Mouse (Mus musculus): ENCODE data around the gene Lama5.

Gene Lama5

GRCm38 (mm10) chr2:180197323-180198037 is 28.2 kb downstream of the Lama5 start:
- no peak for DNase-seq

GRCm38 (mm10) chr2:180196610-180197322 is 28.9 kb downstream of the Lama5 start:
- no peak for DNase-seq

DNA sequence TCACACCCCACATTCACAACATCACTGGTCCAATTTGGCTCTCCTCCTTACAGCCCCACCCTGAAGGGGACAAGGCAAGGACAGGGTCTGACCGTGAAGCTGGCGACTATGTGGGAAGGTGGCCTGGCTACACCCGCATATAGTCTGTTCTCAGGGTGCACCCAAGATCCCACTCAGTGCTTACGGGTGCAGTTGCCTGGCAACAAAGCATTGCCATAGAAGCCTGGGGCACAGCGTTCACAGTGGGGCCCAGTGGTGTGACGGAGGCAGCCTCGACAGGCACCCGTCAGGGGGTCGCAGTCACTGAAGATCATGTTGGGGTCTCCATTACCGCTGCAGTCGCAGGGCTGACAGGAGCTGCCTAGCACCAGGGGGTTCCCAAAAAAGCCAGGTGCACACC is 38.3 kb downstream of the Lama5 start:
- DNase-seq = no peak

GRCm38 (mm10) chr2:180185686-180186085 is 40.0 kb downstream of the Lama5 start:
- no peak for DNase-seq

- DNase-seq = no peak
Observed at GRCm38 (mm10) chr2:180184752-180185109, 40.9 kb downstream of the Lama5 start.

DNA sequence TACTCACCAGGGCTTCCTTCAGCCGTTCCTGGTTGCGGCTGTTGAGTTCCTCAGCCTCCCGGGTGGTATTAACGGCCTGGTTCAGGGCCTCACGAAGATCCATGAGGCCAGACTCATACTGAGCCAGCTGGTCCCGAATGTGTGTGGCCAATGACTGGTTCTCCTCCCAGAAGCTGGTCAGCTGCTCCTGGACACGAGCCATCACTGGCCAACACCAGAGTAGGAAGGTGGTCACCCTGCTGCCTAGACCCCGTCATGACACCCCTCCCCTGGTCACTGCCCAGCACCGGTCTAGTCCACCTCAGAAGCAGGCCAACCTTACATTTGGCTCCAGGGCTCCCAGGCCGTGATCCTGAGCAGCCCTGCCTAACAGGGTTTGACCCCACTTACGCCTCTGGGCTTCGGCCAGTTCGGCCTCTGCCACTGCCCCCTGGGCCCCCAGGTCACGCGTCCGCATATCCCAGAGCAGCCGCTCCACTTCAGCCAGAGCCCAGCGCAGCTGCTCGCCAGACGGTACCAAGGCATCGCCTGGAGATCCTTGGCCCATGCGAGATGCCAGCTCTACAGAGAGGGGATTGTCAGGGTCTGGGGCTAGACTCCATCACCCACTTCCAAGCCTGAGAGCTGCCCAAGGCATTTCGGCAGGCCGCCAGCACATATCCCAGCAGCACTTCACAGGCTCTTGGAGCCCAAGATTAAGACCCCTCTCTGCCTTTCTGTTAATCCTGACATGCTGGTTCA is 41.5 kb downstream of the Lama5 start:
- no peak for DNase-seq

GRCm38 (mm10) chr2:180181542-180181941 is 44.1 kb downstream of the Lama5 start:
- DNase-seq = no peak

DNA sequence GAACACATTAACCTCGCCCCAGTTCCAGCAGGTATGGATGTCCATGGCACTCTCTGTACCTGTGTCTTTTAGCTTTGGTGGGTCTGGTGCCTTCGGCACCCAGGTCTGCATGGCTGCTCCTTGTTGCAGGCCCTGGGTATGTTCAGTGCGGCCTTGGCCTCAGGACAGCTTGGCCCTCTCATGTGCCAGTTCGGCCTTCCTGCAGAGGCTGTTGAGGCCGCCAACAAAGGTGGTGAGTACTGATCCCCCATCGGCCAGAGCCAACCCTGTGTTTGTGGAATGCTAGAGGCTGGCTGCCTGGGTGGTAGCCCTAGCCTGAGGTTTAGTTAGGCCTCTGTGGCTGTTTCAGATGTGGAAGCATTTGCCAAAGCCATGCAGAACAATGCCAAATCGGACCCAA is 49.9 kb downstream of the Lama5 start:
- DNase-seq = no peak

- DNase-seq = no peak
Observed at GRCm38 (mm10) chr2:180174121-180174520, 51.5 kb downstream of the Lama5 start.

DNA sequence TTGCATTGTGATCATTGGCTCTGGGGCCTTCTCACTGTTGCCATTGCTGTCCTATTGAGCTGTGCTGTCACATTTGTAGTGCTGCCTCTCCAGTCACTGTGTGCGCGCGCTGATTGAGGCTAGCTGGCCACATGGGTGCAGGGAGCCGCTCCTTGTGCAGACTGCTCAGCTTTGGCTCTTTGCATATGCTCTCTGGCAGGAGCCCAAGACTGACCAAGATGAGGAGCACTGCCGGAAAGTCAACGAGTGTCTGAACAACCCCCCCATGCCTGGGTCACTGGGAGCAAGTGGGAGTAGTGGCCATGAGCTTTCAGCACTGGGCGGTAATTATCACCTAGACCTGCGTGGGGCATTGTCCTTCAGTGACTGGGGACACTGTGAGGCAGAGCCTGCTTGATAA is 51.9 kb downstream of the Lama5 start:
- DNase-seq = peak; percentile 48 to 67

GRCm38 (mm10) chr2:180173163-180173562 is 52.5 kb downstream of the Lama5 start:
- DNase-seq = no peak

- DNase-seq = no peak
Observed at GRCm38 (mm10) chr2:180172152-180172551, 53.5 kb downstream of the Lama5 start.

DNA sequence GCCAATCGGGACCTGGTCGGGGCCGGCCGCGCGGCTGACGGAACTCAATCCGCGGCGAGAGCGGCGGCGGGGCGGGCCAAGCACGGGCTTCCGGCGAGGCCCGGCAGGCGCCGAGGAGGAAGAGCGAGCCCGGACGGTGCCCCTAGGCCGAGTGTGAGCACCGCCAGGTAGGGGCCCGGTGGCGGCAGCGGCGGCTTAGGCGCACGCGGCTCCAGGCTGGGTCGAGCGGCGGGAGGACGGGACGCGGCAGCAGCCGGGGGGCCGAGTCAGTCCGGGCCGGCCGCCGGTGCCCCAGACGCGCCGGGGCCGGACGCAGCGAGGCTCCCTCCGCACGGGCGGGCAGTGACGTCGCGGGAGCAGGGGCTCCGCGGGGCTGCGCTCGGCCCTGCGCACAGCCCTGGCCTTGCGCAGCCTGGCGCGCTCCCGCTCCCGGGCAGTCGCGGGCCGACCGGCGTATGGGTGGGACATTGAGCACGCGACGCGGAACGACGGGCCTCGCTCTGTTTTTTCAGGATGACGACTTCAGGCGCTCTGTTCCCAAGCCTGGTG is 54.1 kb downstream of the Lama5 start:
- no peak for DNase-seq

GRCm38 (mm10) chr2:180170806-180171521 is 54.7 kb downstream of the Lama5 start, which contains the start of gene Adrm1:
TSS of gene Adrm1 (plus strand) at chr2:180171485.
- DNase-seq = peak; percentile 98 to 99

DNA sequence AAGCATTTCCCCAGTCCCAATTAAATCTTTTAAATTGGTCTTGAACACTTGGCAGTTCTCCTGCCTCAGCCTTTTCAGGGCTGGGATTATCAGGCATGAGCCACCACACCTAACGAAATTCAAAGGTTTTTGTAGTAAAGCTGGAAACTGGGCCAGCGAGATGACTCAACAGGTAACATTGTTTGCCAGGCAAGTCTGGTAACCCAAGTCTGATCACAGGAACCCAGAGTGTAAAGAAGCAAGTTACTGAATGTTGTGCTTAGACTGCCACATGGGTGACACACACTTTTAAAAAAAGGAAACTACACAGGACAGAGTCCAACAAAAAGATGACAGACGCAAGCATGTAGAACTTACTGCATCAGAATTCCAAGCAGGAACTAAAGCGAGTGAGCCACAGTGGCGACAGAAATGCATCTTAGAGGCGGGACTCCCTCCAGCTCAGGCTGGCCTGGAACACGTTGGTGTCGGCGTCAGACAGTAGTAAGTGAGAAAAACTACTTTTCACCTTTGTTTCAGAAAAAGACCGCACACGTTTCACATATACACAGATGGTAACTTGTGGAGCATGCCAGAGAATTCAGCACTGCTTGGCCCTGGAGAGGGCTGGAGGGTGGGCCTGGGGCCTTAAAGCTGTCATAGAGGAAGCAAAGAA is 55.4 kb downstream of the Lama5 start:
- DNase-seq = no peak

- no peak for DNase-seq
Observed at GRCm38 (mm10) chr2:180166869-180167268, 58.8 kb downstream of the Lama5 start.

DNA sequence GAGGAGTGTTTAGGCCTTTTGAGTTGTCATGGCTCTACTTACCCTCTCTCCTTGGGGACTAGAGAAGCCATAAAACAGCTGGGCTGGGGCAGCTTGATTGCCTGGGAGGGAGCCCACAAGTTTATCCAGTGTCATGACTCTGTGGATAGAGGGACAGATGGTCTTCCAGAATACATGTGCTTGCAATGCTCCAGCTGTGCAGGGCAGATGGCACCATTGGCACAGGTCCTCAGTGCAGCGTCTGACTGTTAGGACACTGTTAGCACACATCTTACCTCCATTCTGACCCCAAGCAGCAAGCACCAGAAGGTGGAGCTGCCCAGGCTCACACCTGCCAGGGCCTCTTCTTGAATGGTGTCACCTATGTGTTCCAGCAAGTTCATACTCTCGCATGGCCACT is 59.8 kb downstream of the Lama5 start:
- DNase-seq = no peak

DNA sequence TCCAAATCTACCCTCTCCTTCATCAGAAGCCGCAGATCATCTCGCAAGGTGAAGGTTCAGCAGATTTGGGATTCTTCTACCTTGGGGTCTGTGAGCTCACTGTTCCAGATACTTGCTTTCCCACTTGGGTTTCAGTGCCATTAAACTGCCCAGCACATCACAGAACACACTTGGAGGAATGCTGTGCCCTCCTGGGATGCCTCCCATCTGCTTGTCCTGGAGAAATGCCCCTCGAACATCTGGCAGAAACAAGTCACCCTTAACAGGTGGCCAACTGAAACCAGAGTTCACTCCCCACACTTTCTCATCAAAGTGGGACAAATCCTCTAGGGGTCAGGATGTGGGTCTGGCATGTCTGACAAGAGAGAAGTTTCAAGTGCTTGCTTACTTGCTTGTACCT is 67.0 kb downstream of the Lama5 start:
- DNase-seq = no peak

DNA sequence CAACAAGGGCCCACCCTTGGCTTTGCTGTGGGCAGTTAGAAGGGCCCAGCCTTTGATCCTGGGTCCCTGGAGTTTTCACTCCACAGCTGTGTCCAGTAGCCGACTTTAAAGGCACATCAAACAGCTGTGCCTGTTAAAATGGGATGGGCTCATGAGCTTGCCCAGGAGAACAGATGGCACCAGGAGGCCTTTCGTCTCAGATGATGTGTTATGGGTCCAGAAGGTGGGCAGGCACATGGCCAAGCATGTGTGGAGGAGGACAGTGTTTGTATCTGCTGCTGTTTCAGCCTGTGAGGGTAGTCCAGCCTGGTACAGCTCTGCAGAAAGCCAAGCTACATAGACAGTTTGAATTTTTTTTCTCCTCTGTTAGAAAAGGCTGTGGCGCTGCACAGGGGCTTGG is 70.9 kb downstream of the Lama5 start:
- no peak for DNase-seq

DNA sequence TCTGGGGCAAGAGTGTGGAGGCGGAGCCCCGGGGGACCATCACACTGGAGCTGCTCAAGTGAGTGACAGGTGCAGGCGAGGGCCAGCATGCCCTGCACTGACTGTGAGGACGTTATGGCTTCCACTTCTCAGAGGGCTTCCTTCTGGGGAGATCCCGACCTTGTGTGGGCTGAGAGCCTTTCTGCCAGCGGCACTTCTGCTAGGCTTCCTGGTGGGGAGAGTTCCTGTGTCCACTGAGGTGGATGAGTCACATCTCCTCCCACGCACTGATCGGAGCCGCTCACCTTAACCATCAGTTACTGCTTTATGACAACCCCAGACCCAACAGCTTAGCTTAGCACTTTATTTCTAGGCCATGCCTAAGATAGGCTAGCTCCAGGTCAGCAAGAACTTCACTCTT is 77.1 kb downstream of the Lama5 start:
- no peak for DNase-seq

DNA sequence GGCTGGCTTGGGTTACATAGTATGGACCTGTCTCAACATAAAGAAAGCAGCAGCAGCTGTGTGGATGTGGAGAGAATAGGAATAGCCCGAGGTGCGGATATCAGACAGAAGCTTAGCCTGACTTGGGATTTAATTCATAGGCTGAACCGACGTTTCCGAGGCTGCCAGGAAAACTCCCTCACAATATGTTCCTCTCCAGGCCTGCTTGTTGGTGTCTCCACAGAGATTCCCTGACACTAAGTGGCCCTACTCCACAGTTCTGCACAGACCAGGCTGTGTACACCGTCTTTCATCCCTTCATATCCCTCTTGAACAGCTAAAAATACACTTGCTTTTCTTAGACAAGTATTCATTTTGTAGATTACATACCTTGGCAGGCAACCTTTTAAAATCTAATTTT is 78.3 kb downstream of the Lama5 start:
- DNase-seq = no peak

DNA sequence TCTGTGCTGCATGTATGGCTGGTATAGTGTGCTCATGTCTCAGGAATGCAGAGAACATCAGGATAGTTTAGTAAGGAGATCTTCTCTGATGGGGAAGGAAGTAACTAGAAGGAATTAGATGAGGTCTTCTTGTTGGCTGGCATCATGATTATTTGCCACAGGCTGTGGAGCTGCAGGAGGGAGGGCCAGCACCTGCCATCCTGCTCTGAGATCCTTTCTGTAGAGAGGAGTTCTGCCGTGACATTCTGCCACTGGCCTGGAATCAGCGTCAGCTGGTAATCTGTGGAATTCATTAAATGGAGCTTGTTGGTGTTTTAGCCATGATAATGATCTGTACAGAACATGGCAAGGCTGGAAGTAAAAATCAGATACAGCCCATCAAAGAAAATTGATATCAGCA is 79.6 kb downstream of the Lama5 start:
- no peak for DNase-seq
